Mouse (Mus musculus): ENCODE measurements around the gene Adm2.

DNA sequence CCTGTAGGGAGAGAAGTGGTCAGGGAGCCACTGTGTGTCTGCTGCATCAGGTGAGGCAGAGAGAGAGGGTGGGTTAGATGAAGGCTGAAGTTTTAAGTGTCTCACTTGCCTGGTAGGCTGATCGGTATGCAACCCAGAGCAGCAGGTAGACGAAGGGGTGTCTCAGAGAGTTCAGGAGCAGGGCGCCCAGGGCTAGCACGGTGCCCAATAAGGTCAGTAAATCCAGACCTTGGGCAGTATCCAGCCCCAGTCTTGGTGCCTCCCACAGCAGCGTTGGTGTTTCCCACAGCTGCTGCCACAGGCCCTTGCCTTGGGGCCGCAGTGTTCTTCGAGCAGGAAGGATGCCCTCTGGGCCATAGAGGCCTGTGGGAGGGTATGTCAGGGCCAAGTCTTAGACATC is 31.9 kb downstream of the Adm2 start:
- TF ChIP-seq CTCF (IDR thresholded peaks at IDR 0.05; ENCODE audit: low read depth, low read length) (no peak), GATA2 (IDR thresholded peaks at IDR 0.05; ENCODE audit: borderline replicate concordance, low read depth, low read length) (no peak), GATA1 (IDR thresholded peaks at IDR 0.05; ENCODE audit: borderline replicate concordance, low read length) (no peak), TAL1 (conservative IDR thresholded peaks at IDR 0.05; ENCODE audit: low read depth, low read length) (no peak), POLR2AphosphoS5 (IDR thresholded peaks at IDR 0.05; ENCODE audit: insufficient replicate concordance, low read depth, low read length) (no peak)
